Mouse (Mus musculus): ENCODE results near the gene H2-T22. TPM values are rescaled to one million over a fixed set of nuclear protein-coding genes. Genes with fewer than 3 reads are reported as not detected.
A peak's percentile ranks its signal among the peaks of the same experiment; 100 is the strongest.

H2-T22 gene
- total RNA-seq, 2 experiments from 2014 or later: 5.7 to 6.1 TPM

DNA sequence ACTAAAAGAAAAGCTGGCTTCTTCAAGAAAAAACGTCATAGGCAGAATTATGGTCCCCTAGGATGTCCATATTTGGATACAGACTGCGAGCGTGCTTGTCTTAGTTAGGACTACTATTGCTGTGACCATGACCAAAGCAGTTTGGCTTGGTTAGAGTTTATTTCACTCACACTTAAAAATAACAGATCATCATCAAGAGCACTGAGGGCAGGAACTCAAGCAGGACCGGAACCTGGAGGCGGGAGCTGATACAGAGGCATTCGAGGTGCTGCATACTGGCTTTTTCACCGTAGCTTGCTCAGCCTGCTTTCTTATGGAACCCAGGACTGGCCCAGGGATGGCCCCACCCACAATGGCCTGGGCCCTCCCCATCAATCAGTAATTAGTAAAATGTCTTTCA lies 39.2 kb downstream of the H2-T22 start:
- no peak for DNase-seq (ENCODE audit: extremely low spot score in 1 of 2, low spot score in 2 of 2)
- intact Hi-C loops (cut with DNase I): no loop called here

DNA sequence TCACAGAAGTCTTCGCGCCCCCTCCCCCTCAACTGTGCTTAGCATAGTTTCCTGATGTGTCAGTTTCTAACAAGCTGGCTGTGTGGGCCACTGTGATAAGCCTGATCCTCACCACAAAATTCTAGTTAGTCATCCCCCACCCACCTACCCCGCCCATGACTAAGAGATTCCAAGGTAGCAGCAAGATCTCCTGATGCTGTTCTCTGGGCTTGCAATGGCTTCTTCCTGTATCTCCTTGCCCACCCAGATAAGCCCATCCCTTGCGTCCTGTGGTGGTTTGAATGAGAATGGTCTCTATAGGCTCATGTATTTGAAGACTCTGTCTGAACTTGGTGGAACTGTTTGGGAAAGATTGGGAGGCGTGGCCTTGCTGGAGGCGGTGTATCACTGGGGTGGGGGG lies 40.6 kb downstream of the H2-T22 start:
- no peak for DNase-seq (ENCODE audit: extremely low spot score in 1 of 2, low spot score in 2 of 2)
- intact Hi-C loops (cut with DNase I): no loop called here

DNA sequence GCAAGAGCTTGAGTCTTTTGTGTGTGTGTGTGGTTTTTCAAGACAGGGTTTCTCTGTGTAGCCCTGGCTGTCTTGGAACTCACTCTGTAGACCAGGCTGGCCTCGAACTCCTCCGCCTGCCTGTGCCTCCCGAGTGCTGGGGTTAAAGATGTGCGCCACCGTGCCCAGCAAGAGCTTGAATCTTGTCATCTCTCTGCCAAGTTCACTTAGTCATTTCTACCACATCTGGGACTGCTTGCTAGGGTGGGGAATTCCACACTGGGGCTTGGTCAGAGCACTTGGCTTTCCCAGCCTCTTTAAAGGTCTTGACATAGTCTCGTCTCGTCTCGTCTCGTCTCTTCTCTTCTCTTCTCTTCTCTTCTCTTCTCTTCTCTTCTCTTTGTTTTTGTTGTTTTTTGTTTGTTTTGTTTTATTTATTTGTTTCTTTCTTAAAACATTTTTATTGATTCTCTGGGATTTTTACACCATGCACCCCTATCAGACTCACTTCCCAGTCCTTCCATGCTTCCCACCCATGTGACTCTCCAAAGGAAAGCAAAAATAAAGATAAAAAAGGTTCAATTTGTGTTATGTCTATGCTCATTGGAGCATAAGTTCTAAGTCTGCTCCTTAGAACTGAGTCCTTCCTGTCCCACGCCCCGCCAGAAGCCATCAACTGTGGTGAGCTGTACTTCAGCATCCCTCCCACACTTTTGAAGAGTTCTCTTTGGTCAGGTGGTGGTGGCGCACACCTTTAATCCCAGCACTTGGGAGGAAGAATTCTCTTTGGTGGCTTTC lies 41.2 kb downstream of the H2-T22 start:
- intact Hi-C loops (cut with DNase I): no loop called here
- DNase-seq (ENCODE audit: extremely low spot score in 1 of 2, low spot score in 2 of 2): no peak

DNA sequence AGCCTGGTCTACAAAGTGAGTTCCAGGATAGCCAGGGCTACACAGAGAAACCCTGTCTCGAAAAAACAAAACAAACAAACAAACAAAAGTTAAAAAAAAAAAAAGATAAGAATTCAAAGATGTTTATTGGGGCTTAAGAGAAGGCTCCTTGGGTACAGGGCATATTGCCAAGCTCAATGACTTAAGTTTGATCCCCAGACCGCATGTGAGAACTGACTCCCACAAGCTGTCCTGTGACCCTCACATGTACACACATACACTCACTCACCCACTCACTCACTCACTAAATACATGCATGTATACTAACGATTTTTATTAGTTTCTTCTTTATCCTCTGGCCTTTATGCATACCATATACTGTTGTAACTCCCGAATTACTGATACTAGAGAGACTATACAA lies 42.2 kb downstream of the H2-T22 start:
- DNase-seq (ENCODE audit: extremely low spot score in 1 of 2, low spot score in 2 of 2): no peak
- intact Hi-C loops (cut with DNase I): no loop called here

DNA sequence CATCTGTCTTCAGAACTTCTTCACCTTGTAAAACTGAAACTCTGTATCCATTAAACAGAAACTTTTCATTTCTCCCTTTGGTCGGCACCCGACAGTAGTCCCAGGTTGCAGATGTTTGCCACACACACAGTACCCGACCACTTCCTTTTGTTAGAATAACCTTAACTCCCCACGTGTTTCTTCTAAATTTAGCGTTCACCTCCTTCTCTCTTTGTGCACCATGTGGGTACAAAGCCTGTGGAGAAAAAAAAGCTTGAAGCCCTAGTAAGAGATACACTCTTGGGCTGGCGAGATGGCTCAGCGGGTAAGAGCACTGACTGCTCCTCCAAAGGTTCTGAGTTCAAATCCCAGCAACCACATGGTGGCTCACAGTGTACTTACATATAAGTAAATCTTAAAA lies 43.2 kb downstream of the H2-T22 start:
- no peak for DNase-seq (ENCODE audit: extremely low spot score in 1 of 2, low spot score in 2 of 2)
- intact Hi-C loops (cut with DNase I): loop anchor here (5.0 to 10.0 kb wide), 3 partner anchors 45 to 193 kb away; partner anchors contain the start of genes Gm6034, H2-T22 and H2-T3

DNA sequence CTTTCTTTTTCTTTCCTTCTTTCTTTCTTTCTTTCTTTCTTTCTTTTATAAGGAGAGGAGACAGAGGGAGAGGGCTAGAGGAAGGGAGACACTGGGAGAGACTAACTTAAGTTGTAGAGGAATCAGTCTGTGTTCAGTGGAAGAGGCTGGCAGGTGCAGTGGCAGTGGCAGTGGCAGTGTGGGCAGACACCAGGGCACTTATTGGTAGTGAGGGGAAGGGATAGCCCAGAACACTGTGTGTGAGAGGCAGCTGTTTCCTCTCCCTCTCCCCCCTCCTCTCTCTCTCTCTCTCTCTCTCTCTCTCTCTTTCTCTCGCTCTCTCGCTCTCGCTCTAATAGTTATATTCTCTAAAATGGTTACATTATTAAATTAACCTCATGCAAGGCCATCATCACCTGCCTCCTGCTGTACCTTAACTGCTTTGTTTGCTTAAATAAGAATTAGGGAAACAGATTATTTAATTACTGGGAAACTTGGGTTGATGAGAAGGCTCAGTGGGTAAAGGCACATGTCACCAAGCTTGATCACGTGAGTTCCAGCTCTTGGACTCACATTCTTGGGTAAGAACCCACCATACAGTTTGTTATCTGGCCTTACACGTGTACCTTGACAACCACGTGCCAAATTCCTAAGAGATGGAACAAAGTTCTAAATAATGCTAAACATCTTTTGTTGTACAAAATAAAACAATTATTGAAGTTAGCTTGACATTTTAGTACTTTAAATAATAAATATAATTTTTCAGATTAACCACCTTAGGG lies 43.8 kb downstream of the H2-T22 start:
- intact Hi-C loops (cut with DNase I): loop anchor here (5.0 to 10.0 kb wide), 3 partner anchors 46 to 194 kb away; partner anchors contain the start of genes Gm6034, H2-T22 and H2-T3
- DNase-seq (ENCODE audit: extremely low spot score in 1 of 2, low spot score in 2 of 2): no peak

DNA sequence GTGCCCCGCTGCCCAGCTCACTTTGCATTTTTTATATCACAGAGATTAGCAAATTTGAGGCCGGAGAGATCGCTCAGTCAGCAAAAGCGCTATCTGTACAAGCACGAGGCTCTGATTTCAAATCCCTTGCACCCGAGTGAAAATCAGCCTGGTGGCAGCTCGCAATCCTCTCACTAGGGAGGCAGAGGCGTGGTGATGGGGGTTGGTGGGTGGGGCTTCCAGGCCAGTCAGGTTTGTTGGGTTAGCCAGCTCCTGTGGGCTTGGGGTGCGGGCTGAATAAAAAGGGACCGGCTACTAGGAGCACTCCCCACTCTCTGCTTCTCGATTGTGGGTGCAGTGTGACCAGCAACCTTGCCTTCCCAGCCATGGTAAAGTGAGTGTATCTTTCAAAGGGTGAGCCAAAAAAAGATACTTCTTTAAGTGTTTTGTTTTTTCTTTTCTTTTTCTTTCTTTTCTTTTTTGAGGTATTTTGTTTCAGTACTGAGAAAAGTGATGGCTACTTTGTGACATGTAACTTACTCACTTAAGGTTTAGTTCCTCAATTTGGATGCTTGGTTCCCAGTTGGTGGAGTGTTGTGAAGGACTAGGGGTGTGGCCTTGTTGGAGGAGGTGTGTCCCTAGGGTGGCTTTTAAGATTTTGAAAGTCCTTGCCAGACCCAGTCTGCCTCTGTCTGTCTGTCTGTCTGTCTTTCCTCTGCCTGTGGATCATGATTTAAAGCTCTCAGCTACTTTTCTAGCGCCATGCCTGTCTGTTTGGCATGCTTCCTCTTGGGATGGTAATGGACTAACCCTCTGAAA lies 44.6 kb downstream of the H2-T22 start:
- intact Hi-C loops (cut with DNase I): loop anchor here (5.0 to 10.0 kb wide), 3 partner anchors 47 to 194 kb away; partner anchors contain the start of genes Gm6034, H2-T22 and H2-T3
- DNase-seq (ENCODE audit: extremely low spot score in 1 of 2, low spot score in 2 of 2): no peak

DNA sequence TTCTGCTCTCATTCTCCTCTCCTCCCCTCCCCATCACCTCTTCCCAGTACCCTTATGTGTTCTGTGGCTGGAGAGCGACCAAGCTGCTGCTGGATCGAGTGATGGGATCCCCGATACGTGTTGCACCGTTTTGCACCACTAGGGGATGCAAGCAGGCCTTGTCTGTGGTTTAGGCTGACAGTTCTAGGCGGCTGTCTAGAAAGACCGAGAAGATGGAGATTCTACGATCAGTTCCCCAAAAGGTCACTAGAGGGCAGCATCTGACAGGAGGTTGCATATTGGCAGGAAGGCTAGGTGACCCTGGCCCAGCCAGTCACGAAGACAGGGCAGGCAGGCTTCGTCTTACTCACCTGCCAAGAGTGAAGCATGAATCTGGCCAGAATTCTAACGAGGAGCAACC lies 45.6 kb downstream of the H2-T22 start:
- DNase-seq (ENCODE audit: extremely low spot score in 1 of 2, low spot score in 2 of 2): peak; percentile 91 to 93
- intact Hi-C loops (cut with DNase I): loop anchor here (5.0 to 10.0 kb wide), 3 partner anchors 48 to 195 kb away; partner anchors contain the start of genes Gm6034, H2-T22 and H2-T3

DNA sequence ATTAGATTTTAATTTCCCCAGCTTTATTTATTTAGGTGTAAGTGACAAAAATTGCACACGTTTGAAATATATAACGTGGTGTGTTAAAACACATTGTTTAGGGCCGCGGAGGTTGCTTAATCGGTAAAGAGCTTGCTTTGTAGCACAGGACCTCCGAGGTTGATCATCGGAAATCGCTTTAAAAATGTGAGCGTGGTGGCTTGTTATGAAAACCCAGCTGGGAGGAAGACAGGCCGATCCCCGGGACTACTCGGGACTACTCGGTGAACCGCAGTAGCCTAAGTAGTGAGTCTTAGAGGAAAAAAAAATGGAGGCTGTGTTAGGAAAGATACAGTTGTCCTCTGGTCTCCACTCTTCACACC lies 47.7 kb downstream of the H2-T22 start:
- DNase-seq (ENCODE audit: extremely low spot score in 1 of 2, low spot score in 2 of 2): no peak
- intact Hi-C loops (cut with DNase I): loop anchor here (5.0 to 10.0 kb wide), 3 partner anchors 50 to 197 kb away; partner anchors contain the start of genes Gm6034, H2-T22 and H2-T3

DNA sequence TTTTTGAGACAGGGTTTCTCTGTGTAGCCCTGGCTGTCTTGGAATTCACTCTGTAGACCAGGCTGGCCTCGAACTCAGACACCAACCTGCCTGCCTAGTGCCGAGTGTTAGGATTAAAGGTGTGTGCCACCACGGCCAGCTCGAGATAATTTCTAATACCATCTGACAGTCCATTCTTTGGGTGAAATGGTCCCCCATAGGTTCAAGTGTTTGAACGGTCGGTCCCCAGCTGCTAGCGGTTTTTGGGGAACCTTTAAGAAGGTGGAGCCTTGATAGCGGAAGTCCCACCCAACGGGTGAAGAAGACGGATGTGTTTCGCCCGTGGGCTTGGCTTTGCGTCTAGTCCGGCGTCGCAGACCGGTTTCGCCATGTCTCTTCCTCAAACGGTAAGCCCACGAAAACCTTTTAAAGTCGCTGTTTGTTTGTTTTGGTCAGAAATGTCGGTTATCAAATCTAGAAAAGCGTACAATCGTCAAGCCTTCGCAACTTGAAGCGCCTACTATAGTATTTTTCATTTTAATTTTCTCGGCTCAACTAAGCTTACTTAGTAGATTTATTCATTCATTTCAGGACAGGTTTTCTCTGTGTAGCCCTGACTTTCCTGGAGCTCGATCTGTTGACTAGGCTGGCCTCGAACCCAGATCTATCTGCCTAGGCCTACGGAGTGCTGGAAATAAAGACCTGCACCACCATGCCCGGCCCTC lies 48.2 kb downstream of the H2-T22 start:
- DNase-seq (ENCODE audit: extremely low spot score in 1 of 2, low spot score in 2 of 2): peak; percentile 79 to 86
- intact Hi-C loops (cut with DNase I): loop anchor here (10.0 kb wide), 1 partner anchor 50 kb away; the partner anchor contains the start of genes Gm6034 and H2-T22

DNA sequence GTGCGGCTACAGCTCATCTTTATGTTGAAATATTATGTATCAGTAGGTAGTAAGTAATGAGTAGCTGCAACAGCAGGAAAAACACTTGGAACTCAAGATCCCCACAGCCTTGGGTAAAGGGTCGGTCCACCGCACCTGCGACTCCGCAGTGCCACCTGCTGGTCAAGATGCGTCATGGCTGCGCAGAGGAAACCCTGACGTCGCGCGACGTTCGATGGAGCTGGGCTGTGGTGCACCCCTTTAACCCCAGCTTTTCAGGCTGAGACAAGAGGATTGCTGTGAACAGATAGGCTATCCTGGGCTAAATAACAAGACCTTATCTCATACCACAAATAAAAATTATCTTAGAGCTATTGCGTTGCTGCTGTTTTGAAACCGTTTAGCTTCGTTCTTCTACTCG lies 48.9 kb downstream of the H2-T22 start:
- DNase-seq (ENCODE audit: extremely low spot score in 1 of 2, low spot score in 2 of 2): peak; percentile 73 to 84
- intact Hi-C loops (cut with DNase I): loop anchor here (10.0 kb wide), 1 partner anchor 51 kb away; the partner anchor contains the start of genes Gm6034 and H2-T22

DNA sequence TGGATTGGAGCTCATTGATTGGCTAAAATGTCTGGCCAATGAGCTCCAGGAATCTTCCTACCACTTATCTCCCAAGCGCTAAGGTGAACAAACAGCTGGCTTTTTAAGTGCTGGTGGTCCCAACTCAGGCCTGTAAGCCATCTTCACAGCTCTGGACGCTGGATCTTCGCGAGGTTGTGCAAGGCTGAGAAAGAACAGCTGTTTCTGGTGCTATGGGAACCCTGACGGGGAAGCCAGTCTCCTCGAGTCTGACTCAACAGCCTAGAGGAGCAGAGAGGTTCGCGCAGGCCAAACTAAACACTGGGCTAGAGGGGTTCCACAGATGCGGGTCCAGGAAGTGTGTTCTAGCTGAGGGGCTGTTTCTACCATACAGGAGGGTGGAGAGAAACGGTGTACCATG lies 50.8 kb downstream of the H2-T22 start:
- intact Hi-C loops (cut with DNase I): loop anchor here (10.0 kb wide), 1 partner anchor 53 kb away; the partner anchor contains the start of genes Gm6034 and H2-T22
- no peak for DNase-seq (ENCODE audit: extremely low spot score in 1 of 2, low spot score in 2 of 2)

Other genes with a start within 250 kb of the H2-T22 start
- gene Ier3, start 221.1 kb downstream of the H2-T22 start, total RNA-seq (2021): 1 to 10 TPM; 5.4 to 5.8 TPM
- gene Flot1, start 219.5 kb downstream of the H2-T22 start, total RNA-seq (2021): 100 to 1,000 TPM; 171 to 178 TPM
- 1,000 to 10,000 TPM; 1,429 to 1,573 TPM for gene Tubb5, start 204.4 kb downstream of the H2-T22 start, total RNA-seq (2021)
- 10 to 100 TPM; 12.5 to 19.1 TPM for gene Mdc1, start 201.2 kb downstream of the H2-T22 start, total RNA-seq (2021)
- gene Nrm, start 181.4 kb downstream of the H2-T22 start, total RNA-seq (2021): 10 to 100 TPM in 1 of 2 experiments, 1 to 10 TPM in 1; 6.0 to 11.8 TPM
- gene Ppp1r18, start 177.2 kb downstream of the H2-T22 start, total RNA-seq (2021): 10 to 100 TPM; 20.6 to 23.6 TPM
- gene Dhx16, start 162.9 kb downstream of the H2-T22 start, total RNA-seq (2021): 10 to 100 TPM; 29.1 to 31.0 TPM
- gene 2310061I04Rik, start 145.3 kb downstream of the H2-T22 start, total RNA-seq (2021): 10 to 100 TPM; 61.5 to 72.4 TPM
- 100 to 1,000 TPM; 105 to 111 TPM for gene Atat1, start 132.7 kb downstream of the H2-T22 start, total RNA-seq (2021)
- 10 to 100 TPM; 50.4 to 52.0 TPM for gene Mrps18b, start 126.4 kb downstream of the H2-T22 start, total RNA-seq (2021)
- 10 to 100 TPM; 57.2 to 66.5 TPM for gene Ppp1r10, start 126.3 kb downstream of the H2-T22 start, total RNA-seq (2021)
- gene Abcf1, start 73.0 kb downstream of the H2-T22 start, total RNA-seq (2021): 10 to 100 TPM; 73.5 to 78.0 TPM
- gene Gnl1, start 62.9 kb downstream of the H2-T22 start, total RNA-seq (2021): 100 to 1,000 TPM; 133 to 141 TPM
- 10 to 100 TPM; 64.3 to 66.3 TPM for gene Prr3, start 62.5 kb downstream of the H2-T22 start, total RNA-seq (2021)
- gene H2-T24, start 22.2 kb downstream of the H2-T22 start, total RNA-seq (2021): under 1 TPM; 0.49 to 0.57 TPM
- gene H2-T23, start 9.9 kb downstream of the H2-T22 start, total RNA-seq (2021): 1 to 10 TPM; 2.3 to 2.7 TPM
- gene Gm6034, start 214 bp upstream of the H2-T22 start, total RNA-seq (2021): not detected
- gene Gm11127, start 15.6 kb upstream of the H2-T22 start, total RNA-seq (2021): not detected
- not detected for gene Gm19684, start 78.9 kb upstream of the H2-T22 start, total RNA-seq (2021)
- not detected for gene Gm7030, start 86.7 kb upstream of the H2-T22 start, total RNA-seq (2021)
- gene Gm8909, start 125.8 kb upstream of the H2-T22 start, total RNA-seq (2021): not detected
- gene H2-T3, start 147.5 kb upstream of the H2-T22 start, total RNA-seq (2021): not detected
- gene Rpp21, start 215.3 kb upstream of the H2-T22 start, total RNA-seq (2021): 10 to 100 TPM; 43.0 to 51.8 TPM
- gene Trim39, start 229.5 kb upstream of the H2-T22 start, total RNA-seq (2021): 10 to 100 TPM; 18.9 to 19.7 TPM
- not detected for gene H2-M10.2, start 243.7 kb upstream of the H2-T22 start, total RNA-seq (2021)